Mouse (Mus musculus) v-Abl transformed pro-B cells (cell line): Measurements from ENCODE around the gene Fam192a.

ENCODE experiments used
- in situ Hi-C, 2 experiments: fragments of 400-800 bp; cut with MboI; formaldehyde crosslinking; loops; one replicate each; pipeline ENCODE4 v1.15.1; 2025; ENCODE audit not compliant: unreplicated experiment in 2 of 2

The Fam192a gene

GRCm38 (mm10) chr8:94575148-94575547 lies 26.6 kb downstream of the Fam192a start:
- in situ Hi-C loops = no loop called here

GRCm38 (mm10) chr8:94574159-94574907 lies 27.5 kb downstream of the Fam192a start:
- in situ Hi-C loops = no loop called here

- in situ Hi-C loops = no loop called here
Observed at GRCm38 (mm10) chr8:94571896-94572295, 29.9 kb downstream of the Fam192a start.

- in situ Hi-C loops = no loop called here
Observed at GRCm38 (mm10) chr8:94569419-94569818, 32.4 kb downstream of the Fam192a start.

- in situ Hi-C loops = no loop called here
Observed at GRCm38 (mm10) chr8:94568098-94568497, 33.7 kb downstream of the Fam192a start.

- in situ Hi-C loops = no loop called here
Observed at GRCm38 (mm10) chr8:94567159-94567849, 34.5 kb downstream of the Fam192a start.

GRCm38 (mm10) chr8:94566446-94567158 lies 35.2 kb downstream of the Fam192a start:
- in situ Hi-C loops = no loop called here

GRCm38 (mm10) chr8:94566033-94566432 lies 35.8 kb downstream of the Fam192a start:
- in situ Hi-C loops = no loop called here

- in situ Hi-C loops = no loop called here
Observed at GRCm38 (mm10) chr8:94564421-94564820, 37.4 kb downstream of the Fam192a start.

GRCm38 (mm10) chr8:94561256-94561655 lies 40.5 kb downstream of the Fam192a start:
- in situ Hi-C loops = no loop called here

- in situ Hi-C loops = no loop called here
Observed at GRCm38 (mm10) chr8:94557281-94557680, 44.5 kb downstream of the Fam192a start.

- in situ Hi-C loops = no loop called here
Observed at GRCm38 (mm10) chr8:94552696-94553095, 49.1 kb downstream of the Fam192a start.

- in situ Hi-C loops = no loop called here
Observed at GRCm38 (mm10) chr8:94551471-94552422, 50.0 kb downstream of the Fam192a start.

- in situ Hi-C loops = no loop called here
Observed at GRCm38 (mm10) chr8:94549998-94550397, 51.8 kb downstream of the Fam192a start.

GRCm38 (mm10) chr8:94549482-94549881 lies 52.3 kb downstream of the Fam192a start:
- in situ Hi-C loops = no loop called here

- in situ Hi-C loops = no loop called here
Observed at GRCm38 (mm10) chr8:94549041-94549440, 52.8 kb downstream of the Fam192a start.

- in situ Hi-C loops = no loop called here
Observed at GRCm38 (mm10) chr8:94543981-94544380, 57.8 kb downstream of the Fam192a start.

GRCm38 (mm10) chr8:94540889-94541795 lies 60.7 kb downstream of the Fam192a start:
- in situ Hi-C loops = no loop called here

GRCm38 (mm10) chr8:94540025-94540424 lies 61.8 kb downstream of the Fam192a start:
- in situ Hi-C loops = no loop called here
